Mouse (Mus musculus) myocyte (in vitro differentiated cells): Measurements from ENCODE around the gene Nae1.

Experiments used
- CEBPB ChIP-seq: IDR thresholded peaks from 2 replicates; pipeline ENCODE4 v1.6.1; 2011; ENCODE audit warnings: mild to moderate bottlenecking, moderate library complexity; ENCODE audit not compliant: poor library complexity, insufficient read depth, severe bottlenecking
- E2F4 ChIP-seq: IDR thresholded peaks from one replicate; pipeline ENCODE4 v1.6.1; 2011; ENCODE audit warnings: mild to moderate bottlenecking, control low read depth, moderate library complexity; ENCODE audit not compliant: insufficient read depth
- POLR2A ChIP-seq: IDR thresholded peaks from one replicate; pipeline ENCODE4 v1.6.1; 2011; ENCODE audit warnings: low read depth, mild to moderate bottlenecking, control low read depth, moderate library complexity; ENCODE audit not compliant: insufficient read length
- POLR2AphosphoS2 ChIP-seq: IDR thresholded peaks from one replicate; pipeline ENCODE4 v1.6.1; 2011; ENCODE audit warnings: low read depth, control low read depth; ENCODE audit not compliant: insufficient read length
- REST ChIP-seq: IDR thresholded peaks from one replicate; pipeline ENCODE4 v1.6.1; 2011; ENCODE audit warnings: mild to moderate bottlenecking, control low read depth, moderate library complexity; ENCODE audit not compliant: insufficient read depth, insufficient read length
- SRF ChIP-seq: IDR thresholded peaks from one replicate; pipeline ENCODE4 v1.6.1; 2011; ENCODE audit warnings: low read depth; ENCODE audit not compliant: control insufficient read depth, insufficient read length
- USF1 ChIP-seq: IDR thresholded peaks from one replicate; pipeline ENCODE4 v1.6.1; 2011; ENCODE audit warnings: low read depth, mild to moderate bottlenecking, control low read depth, moderate library complexity

DNA sequence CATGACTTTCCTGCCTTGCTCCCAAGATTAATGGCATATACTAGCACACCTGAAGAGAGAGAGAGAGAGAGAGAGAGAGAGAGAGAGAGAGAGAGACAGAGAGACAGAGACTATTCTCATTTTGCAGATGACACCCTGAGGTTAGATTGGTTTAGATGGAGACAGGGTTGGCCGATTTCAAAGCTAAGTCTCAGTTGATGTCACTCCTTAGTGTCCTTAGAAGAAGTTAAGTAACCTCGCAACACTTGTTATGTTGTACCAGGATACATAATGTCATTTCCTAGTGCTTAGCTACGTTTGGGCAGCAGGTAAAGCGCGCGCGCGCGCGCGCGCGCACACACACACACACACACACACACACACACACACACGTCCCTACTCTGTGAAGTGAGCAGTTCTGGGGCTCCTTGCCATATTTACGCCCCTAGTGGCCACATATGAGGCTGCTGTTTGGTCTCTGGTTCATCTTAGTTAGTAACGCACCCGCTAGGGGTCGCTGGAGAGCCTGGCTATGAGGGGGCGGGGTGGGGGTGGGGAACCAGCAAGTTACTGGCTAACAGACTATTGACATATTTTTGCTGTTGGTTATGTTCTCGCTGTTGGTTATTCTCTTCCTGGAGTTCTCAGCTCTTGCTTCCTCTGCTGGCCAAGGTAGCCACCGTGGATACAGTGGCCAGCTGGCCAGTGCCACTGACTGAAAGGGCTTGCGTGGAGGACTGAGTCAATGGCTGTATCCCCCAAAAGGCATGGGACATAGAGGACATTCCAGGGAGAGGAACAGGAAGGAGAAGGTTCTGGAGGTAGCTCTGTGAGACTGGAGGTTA is 30.4 kb upstream of the Nae1 start:
- no peak for TF ChIP-seq CEBPB
- no peak for TF ChIP-seq POLR2A
- no peak for TF ChIP-seq E2F4
- TF ChIP-seq USF1, result no peak
- TF ChIP-seq SRF, result no peak
- no peak for TF ChIP-seq REST
- TF ChIP-seq POLR2AphosphoS2, result no peak
